Mouse (Mus musculus) embryo, embryonic 11.5 days (tissue): ENCODE results near the gene Gna13.

Source experiments
- DNase-seq: peaks from one replicate; pipeline ENCODE4 v3.0.0-alpha.2; 2012; ENCODE audit warnings: low read depth, low spot score

Gna13 gene

DNA sequence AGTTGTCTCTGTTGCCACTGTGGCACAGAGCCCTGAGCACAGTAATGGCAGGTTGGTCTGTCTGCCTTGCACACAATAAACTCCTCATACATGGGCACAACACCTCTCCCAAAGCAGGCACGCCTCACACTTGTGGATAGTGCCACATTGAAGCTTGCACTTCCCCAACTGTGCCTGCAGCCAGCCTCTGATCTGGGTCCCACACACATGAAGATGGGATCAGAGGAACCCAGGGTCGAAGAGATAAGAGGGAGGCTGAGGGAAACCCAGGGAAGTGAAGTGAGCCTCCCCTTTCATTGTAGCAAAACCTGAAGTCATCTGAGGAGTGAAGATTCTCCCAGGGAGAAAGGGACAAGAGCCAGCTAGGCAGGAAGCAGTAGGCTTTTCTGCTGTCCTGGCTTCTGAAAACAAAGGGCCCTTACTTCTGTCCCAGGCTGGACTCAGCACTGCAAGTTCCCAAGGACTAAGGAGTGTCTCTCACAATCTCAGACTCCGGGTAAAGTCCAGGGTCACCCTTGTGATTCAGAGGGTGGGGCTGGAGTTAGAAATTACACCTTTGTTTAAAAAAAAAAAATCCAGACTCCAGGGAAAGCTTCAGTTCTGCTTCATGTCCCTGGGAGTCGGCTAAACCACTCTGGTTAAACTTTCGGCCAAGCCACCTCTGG, 12.8 kb upstream of the Gna13 start:
- DNase-seq = no peak

DNA sequence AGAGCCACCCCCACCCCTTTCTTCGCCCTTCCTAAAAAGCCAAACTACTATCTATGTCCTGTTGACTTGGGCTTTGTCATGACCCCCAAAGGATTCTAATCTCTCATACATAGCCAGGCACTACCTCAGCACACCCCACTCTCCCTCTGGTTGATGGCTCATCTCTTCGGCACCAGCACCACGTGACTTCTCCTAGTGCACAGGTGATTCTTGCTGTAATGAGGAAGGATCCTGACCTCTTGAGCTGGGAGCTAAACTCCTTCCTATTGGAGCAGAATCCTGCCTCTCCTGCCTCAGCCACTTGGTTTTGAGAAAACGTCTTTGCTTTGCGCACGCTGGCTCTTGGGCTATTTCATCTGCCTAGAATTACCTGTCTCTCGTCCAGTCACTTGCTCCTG, 12.3 kb upstream of the Gna13 start:
- DNase-seq = no peak

DNA sequence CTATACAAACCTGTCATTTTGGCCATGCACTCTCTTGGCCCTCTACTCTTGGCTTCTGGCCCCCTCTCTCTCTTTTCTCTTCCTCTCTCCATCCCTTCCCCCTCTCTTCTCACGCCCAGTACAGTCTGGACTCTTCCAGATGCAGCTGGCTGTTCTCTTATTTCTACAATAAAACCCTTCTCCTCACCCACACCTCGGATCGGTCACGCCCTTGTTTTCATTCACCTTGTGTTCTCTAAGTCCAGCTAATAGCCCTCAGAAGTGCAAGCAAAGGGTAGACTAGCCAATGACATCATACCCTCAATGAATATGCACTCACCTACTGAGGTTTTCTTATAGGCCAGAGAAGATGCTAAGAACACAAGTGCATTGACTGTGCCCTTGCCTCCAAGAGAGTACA, 11.1 kb upstream of the Gna13 start:
- DNase-seq = no peak

DNA sequence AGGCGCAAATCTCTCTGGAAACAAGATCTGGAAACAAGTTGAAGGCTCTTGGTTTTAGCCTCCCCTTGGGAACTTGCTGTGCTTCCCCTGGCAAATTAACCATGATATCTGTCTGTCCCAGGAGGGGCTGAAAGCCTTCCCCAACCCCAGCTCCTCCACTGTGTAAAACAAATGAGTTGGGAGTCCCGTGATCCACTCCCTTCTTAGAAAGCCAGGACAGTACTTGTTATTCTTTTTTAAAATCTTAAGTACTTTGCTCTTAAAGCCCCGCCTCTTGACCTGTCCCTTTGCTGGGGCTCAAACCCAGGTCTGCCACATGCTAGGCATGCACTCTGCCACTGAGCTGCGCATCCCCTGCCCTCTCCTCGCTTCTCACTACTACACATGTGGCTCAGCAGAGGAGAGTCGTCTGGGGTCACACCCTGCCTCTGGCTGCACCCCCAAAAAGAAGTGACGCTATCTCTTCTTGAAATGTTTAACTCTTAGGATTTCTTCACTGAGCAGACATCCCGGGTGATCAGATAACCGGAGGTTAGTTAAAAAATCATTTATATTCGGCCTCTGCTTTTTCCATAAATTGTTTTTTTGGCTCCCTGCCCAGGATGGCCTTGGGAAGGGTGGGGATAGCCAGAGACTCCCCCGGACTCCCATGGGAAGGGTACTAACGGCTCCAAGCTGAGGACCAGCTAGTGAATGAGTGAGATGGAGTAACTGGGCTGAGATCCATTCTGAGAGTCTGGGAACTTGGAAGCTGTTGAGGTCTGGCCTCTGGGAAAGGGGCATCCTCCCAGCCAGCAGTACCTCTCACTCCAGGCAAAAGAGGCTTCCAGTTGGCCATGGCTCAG, 9.0 kb upstream of the Gna13 start:
- DNase-seq = no peak

DNA sequence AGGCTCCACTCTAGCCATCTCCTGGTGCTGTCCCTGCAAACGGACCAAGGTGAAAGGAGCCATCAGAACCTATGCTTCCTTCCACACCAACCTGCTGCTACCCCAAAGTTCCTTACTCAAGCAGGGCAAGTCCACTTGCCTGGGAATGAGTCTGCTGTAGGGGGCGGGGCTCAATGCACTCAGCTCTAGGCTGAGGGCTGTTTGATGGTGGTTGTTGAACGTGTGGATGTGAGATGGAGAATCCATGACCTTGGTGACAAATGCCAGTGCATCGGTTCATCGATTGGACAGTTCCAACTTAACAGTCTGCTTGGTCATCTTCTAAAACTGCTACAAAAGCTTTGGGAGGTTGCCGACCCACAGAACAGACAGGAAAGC, 8.4 kb upstream of the Gna13 start:
- DNase-seq = no peak

DNA sequence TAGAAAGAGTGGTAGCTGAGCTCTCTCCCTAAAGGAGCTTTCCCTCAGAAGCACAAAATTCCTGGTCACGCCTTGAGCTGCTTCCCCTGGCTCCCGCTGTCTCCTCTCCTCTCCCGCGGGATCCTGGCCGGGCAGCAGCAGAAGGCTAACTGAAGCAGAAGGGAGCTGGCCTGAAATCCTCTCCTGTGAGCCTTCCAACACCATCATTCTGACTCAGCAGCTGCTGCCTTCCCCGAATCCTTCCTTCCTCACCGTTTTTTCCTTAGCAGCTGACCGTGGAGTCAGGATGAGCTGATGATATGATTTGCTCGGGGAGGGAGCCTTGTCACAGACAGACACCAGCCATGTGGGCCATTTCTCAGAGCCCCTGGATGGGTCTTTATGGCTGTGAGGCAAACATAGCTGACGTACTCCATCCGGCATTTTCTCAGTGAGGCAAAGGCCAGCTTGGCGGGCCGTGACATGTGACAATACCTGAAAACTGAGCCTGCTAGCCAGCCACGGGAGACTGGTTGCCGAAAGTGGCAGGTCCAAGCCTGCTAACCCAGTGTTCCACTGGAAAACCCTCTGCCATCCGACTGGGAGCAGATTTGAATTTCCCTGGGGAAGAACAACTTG, 6.8 kb upstream of the Gna13 start:
- no peak for DNase-seq

DNA sequence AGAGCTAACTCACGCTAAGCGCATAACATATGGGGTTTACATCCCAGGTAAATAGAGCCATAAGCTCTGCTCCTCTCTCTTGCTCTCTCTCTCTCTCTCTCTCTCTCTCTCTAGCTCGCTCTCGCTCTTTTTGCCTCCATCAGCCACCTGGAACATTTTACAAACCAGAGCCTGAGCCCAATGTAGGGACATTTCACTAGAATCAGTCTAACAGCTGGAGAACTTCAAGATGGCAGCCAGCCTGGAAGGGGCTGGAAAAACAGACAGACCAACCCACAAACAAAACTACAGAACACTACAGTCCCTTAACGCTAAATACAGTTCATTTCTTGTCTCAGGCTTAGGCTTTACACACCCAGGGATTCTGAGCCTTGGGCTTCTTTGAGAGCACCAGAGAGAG, 5.5 kb upstream of the Gna13 start:
- no peak for DNase-seq

DNA sequence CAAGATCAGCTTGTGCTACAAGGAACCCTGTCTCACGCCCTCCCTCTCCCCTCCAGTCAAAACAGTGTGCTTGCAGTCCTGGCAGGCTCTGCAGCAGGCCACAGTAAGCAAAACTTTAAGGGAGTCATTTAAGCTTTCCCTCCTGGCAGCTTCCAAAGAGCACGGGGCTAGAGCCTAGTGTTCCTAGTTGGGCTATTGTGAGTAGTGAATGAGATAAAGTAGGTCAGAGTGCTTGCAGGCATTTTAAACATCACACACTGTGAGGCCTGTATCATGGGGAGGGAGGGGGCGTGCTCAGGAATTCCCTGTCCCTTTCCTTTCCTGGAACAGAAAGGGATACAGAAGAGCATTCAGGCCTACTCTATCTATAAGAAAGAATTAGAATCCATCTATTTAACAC, 4.1 kb upstream of the Gna13 start:
- DNase-seq = no peak

DNA sequence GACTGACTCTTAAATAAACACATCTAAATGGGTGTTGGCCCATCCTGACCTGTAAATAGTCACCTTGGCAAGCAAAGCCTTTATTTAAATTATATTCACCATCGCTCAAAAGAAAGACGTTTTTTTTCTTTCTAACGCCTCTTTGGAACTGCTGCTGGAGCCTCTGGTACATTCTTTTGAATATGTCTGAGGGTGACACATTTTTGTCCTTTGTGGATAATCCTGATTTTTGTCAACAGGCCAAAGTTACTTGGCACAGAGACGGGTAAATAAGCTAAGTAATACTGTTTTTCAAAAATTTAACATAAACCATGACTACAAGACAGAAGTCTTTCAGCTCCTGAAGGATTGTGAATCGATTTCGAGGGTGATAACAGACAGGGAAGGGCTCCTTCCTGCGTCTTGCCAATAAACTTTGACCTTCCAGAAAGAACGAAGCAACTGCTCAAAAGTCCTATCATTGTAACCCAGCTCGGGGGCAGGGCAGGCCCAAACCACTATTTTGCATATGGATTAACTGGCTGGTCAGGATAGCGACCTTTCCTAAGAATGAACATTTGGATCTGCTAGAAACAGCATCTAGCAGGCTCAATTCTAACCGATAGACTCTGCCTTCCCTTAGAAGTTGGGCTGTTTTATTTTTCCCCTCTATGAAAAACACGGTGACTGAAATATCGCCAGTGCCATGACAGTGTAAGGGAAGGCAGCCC, 3.4 kb upstream of the Gna13 start:
- no peak for DNase-seq

DNA sequence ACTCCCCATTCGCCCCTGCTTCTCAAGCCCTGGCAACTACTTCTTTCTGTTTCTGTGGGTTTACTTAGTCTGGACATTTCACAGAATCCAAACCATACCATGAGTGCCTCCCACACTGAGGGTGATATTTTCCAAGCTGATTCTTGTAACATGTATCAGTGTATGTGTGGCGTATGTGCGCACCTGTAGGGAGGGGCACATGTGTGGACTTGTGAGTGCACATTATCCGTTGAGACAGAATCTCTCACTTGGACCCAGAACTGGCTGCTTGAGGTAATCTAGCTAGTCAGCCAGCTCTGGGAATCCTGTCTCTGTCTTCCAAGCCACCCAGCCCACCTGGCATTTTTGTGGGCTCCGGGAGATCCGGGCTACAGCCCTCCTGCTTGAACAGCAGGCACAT, 2.5 kb upstream of the Gna13 start:
- DNase-seq = no peak

DNA sequence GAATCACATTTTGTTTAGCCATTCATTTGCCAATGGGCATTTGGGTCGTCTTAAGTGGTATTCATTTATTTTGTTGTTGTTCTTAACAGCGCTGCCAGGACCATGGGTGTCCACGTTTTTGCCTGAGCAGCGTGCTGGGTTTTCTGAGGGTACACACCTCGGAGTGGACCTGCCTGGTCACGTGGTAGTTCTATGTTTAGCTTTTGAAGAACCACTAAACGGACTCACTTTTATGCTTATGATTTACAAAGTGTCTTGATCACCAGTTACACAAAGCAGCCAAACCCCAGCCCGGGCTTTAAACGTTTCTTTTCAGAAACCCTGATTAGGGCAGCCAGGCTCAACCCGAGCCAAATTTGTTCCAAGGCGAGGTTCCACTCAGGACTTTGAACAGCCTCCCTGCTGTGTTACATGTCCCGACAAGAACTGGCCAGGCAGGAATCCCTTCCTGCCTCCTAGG, 2.0 kb upstream of the Gna13 start:
- DNase-seq = no peak

DNA sequence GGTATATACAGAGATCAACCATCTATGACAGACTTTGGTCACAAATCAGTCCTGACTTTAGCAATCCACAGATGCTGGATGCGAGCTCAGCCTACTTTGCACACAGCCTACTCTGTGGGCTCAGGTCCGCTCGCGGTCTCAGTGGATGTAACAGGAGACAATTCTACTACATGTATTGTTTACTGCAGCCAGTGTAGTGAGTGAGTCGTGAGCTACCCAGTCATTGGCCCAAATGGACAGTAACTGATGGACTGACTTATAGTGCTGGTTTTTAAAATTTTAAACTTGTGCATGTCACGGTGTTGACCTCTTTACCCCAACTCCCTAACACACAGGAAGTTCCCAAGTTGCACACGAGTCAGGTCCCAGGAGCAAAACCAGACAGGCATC, 1.4 kb upstream of the Gna13 start:
- DNase-seq = no peak

DNA sequence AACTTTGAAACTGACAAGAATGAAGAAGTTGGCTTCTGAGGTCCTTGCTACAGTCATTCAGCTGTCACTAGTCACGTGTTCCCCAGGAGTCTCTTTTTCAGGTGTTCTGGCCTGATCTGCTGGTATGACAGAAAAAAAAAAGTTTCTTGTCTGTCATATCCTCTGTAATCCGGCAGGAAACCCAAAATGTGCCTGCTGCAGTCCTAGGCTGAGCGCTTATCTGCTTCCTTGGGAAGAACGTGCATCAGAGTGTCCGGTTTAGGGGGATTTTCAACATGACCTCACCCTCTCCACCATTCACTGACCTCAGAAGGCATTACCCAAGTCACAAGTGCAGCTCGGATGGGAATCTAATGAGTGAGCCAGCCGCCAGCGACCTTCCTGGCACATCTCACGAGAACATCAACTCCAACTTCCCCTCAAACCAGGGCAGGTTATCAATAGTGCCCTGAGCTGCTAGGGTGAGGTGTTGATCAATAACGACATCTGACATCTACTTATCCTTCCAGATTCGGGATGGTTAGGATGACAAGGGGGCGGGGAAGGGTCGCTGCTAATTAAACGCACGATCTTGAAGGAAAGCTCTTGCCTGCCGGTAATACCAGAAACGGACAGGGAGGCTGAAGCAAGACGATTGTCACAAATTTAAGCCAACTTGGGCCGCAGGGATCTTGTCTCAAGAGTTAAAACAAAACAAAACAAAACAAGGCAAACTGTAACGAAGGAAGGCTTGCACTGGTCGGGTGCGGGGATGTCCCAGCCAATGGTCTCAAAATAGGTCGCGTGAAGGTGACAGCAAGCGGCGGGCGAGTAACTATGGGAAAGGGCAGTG, 784 bp upstream of the Gna13 start:
- DNase-seq = no peak

DNA sequence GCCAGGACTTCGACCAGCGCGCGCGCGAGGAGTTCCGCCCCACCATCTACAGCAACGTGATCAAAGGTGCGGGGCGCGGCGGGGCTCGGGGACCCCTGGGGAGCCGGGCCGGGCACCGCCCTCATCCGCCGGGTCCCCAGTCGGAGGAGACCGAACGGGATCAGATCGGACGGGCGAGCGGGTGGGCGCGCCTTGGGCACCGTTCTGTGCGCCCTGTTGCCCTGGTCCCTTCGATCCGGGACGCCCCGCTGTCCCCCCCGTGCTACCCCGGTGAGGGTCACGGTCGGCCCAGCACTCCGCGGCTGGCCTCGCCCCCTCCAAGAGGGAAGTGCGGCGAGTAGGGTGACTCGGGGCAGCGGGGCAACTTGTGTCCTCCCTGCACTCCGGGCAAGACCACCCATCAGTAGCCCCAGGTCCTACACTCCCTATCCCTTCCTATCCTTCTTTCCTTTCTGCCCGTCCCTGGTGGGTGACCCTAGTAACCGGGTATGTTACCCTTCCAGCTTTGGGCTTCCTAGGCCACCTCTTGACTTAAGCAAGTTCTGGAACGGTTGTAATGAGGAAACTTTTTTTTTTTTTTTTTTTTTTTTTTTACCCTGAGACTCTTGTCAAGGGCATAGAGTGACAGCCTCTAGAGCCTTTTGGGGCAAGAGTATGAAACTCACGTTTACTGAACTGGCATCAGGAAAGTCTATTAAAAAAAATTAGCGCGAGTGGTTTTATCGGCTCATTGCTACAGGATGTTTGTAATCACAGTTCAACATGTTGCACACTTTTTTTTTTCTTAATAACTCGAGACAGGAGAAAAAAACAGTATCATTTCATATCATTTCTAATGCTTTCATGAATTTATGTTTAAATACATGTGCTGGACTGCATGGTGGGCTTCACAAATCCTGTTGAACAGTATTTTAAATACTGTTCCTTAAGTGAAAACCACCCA, 831 bp downstream of the Gna13 start:
- peak; percentile 34 for DNase-seq

DNA sequence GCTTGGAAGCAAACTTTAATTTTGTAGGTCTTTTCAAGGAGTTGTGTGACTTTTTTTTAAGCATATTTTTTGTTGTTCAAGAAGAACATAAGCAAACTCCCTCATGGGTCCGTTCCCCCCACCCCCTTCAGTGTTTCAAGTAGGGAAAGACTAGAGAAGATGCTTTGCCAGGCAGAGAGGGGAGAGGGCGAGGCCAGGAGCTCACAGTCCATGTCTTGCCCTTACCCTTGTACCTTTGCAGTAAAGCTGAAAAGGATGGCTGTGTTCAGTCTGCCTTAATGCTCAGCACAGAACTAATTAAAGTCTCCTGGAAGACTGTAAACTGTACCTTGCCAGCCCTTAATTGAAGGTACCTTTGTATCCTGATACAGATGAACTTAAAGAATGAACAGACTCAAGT, 1.7 kb downstream of the Gna13 start:
- DNase-seq = no peak

DNA sequence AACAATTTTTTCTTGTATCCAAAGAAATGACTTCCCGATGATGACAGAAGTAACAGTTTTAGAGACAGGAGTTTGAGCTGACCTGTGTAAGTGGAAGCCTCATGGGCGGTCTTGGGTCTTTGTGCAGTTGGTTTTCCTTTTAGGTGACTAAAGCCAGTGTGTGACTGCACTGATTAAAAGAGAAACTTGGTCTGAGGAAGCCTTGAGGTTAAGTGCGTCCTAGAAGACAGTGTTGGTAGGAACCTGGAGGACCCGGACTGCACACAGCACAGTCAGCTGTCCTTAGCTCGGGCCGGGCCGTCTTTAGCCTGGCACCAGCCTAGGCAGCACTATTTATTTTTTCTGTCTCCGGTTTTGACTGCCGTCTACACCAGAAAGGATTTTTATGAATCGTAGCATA, 2.2 kb downstream of the Gna13 start:
- no peak for DNase-seq

DNA sequence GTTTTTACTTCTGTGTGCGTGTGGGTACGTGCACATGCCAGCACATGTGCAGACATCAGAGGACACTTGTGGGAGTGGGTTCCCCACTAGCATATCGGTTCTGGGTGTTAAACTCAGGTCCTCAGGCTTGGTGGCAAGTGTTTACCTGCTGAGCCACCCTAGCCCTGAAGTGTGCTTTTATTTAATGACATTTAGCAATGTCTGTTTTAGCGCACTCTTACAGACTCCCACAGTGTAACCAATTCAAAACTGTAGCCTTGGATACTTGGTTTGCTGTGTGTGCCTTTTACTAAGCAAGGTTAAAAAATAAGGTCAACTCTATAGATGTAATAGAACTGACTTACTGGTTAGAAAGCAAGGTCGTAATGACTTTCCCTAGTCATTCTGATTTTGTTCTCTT, 3.2 kb downstream of the Gna13 start:
- DNase-seq = no peak

DNA sequence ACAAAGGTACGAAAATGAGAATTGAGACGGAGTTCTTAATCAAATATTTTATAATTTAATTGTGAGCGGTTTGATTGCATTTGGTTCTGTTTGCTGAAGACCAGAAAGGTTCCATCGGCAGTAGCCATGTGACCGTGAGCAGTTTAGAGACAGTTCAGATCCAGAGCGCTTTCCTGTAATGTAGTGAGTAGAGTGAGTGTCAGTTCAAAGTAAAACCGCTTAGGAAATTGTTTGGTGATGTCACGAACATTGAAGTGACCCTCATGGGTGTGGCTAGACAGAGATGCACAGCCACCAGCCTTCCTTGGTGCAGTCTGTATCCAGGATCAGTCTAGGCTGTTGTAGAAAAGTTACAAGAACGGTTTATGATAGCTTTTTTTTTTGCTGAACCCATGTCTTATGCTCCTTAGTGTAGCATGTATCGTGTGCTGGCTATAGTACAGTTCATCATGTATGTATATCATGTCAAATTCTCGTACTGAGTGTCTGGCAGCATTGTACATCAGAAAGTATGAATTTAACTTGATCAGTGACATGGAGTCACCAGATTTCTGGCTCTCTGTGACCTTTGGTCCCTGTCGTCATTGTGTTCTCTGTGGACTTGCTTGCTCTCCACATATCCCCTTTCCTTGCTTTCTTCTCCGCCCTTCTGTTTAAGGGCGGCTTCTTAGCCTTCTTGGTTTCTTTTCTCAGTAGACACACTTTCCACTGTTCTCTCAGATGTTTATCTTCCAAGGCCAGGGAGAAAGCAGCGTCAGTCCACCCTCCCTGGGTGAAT, 4.4 kb downstream of the Gna13 start:
- no peak for DNase-seq

DNA sequence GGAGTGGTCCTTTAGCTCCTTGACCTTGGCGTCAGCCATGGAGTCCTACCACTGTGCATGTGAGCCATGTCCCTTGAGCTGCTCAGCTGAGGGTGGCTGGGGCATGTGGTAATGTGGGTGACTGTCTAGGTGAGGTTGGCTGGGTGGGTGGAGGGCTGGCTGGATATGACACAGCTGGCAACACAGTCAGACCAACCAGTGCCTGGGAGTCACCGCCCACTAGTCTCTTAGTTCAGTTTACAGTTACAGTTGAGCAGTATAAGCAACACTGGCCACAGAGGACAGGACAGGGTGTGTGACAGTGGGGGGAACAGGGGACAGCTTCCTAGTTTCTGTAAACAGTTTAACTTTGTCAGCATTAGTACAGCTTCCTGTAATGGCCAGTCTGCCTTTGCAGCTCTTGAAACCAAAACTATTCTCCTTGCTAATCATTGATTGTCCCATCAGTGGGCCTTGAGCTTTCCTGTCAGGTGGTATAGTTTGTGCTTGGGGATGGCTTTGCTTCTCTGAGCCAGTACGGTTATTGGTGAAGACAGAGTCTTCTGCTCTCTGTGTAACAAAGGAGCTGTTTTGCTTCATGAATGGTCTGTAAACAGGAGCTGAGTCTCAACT, 6.5 kb downstream of the Gna13 start:
- DNase-seq = no peak
